In the genomic region with DNA sequence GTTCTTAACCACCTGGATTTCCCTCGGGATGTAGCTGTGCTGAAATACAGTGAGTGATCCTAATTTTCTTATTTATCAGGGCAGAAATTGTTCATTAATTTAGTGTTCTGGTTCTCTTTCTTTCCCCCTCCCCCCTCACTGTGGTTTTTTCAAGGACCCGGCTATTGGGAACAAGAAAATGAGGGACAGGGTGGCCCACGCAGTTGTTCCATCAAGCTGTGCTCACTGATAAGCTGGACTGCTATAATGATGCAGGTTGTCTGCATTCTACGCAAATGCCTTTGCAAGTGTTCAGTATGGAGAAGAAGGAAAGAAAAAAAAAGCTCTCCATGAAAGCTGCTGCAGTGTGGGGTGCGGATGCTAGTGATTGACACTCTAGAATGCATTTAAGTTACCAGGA, we compare ENCODE assay signal across 8 mouse cellular contexts.
DNase-seq lines count a peak whose midpoint lies in the region; ATAC-seq and TF ChIP-seq lines count a peak whose summit lies in the region.

No protein-coding gene starts in this region.

- H3K36me3 ChIP-seq in heart, embryonic 15.5 days, result no peaks in the 10 kb centered on the region
- no peaks in the 10 kb centered on the region for H3K36me3 ChIP-seq in stomach, embryonic 14.5 days (ENCODE audit: control insufficient read depth, insufficient read depth, low read length)
- no peaks in the 10 kb centered on the region for H3K36me3 ChIP-seq in stomach, postnatal 0 days (ENCODE audit: control insufficient read depth, insufficient read depth, low read length)
- no peaks in the 10 kb centered on the region for H3K36me3 ChIP-seq in limb, embryonic 14.5 days (ENCODE audit: control insufficient read depth, insufficient read depth, low read length)

- no peak for DNase-seq in heart, adult 11 months
- no peak for DNase-seq in stomach, postnatal 0 days (ENCODE audit: low spot score)
- DNase-seq in limb, embryonic 14.5 days (ENCODE audit: low spot score), result no peak
- no peak for DNase-seq in urinary bladder, postnatal 25 days (ENCODE audit: low spot score)
- DNase-seq in ovary, adult 18-20 months (ENCODE audit: low spot score), result no peak
- DNase-seq in kidney, postnatal 14 days, result no peak

- peak overlapping the region; percentile 87 for H3K4me2 ChIP-seq in heart, embryonic 15.5 days
- peak overlapping the region; percentile 86 for H3K4me2 ChIP-seq in stomach, embryonic 14.5 days (replicated peaks; ENCODE audit: low read depth, low read length)
- no peak overlapping the region; the same call in 1 of the 2 replicates for H3K4me2 ChIP-seq in stomach, postnatal 0 days (replicated peaks; ENCODE audit: low read depth)
- peak overlapping the region; percentile 86 for H3K4me2 ChIP-seq in limb, embryonic 14.5 days (replicated peaks; ENCODE audit: low read depth, low read length, severe bottlenecking)

- no peak overlapping the region for H3K27ac ChIP-seq in heart, embryonic 15.5 days
- no peak overlapping the region for H3K27ac ChIP-seq in stomach, embryonic 14.5 days (ENCODE audit: low read length)
- no peak overlapping the region for H3K27ac ChIP-seq in stomach, postnatal 0 days (replicated peaks)
- H3K27ac ChIP-seq in limb, embryonic 14.5 days (replicated peaks; ENCODE audit: low read depth, low read length), result no peak overlapping the region

- no peaks in the 10 kb centered on the region for H3K9me3 ChIP-seq in heart, embryonic 15.5 days (replicated peaks)
- no peaks in the 10 kb centered on the region for H3K9me3 ChIP-seq in stomach, embryonic 14.5 days (ENCODE audit: control insufficient read depth, low read depth, low read length)
- no peaks in the 10 kb centered on the region for H3K9me3 ChIP-seq in stomach, postnatal 0 days (ENCODE audit: control insufficient read depth, low read length)
- no peaks in the 10 kb centered on the region for H3K9me3 ChIP-seq in limb, embryonic 14.5 days (ENCODE audit: control insufficient read depth, low read length)

- H3K4me1 ChIP-seq in heart, embryonic 15.5 days (replicated peaks), result peaks cover 3% of the 10 kb centered on the region
- H3K4me1 ChIP-seq in stomach, embryonic 14.5 days (ENCODE audit: control insufficient read depth, insufficient read depth, low read length), result no peaks in the 10 kb centered on the region
- no peaks in the 10 kb centered on the region for H3K4me1 ChIP-seq in stomach, postnatal 0 days (replicated peaks; ENCODE audit: control insufficient read depth, insufficient read depth)
- H3K4me1 ChIP-seq in limb, embryonic 14.5 days (ENCODE audit: control insufficient read depth, insufficient read depth, low read length), result no peaks in the 10 kb centered on the region

- no peak for TF ChIP-seq POLR2A in limb, embryonic 14.5 days (IDR thresholded peaks at IDR 0.05; ENCODE audit: borderline replicate concordance, extremely low read depth, insufficient read depth, insufficient read length)

- no peak for TF ChIP-seq EP300 in stomach, postnatal 0 days (optimal IDR thresholded peaks at IDR 0.05)

- no peak for ATAC-seq in heart, embryonic 15.5 days (replicated peaks; ENCODE audit: insufficient number of reproducible peaks, insufficient read depth, low FRiP score, low read depth)
- no peak for ATAC-seq in stomach, embryonic 14.5 days (ENCODE audit: insufficient number of reproducible peaks, insufficient read depth, low FRiP score, low read depth)
- ATAC-seq in stomach, postnatal 0 days (ENCODE audit: low FRiP score, low TSS enrichment), result no peak
- no peak for ATAC-seq in limb, embryonic 14.5 days (ENCODE audit: low FRiP score, low read depth)

- WGBS in heart, embryonic 15.5 days, result 34% methylated on average over 5 of the region's 5 CpGs
- WGBS in stomach, embryonic 14.5 days, result 33% methylated on average over 5 of the region's 5 CpGs
- 32% methylated on average over 5 of the region's 5 CpGs for WGBS in stomach, postnatal 0 days
- 42% methylated on average over 5 of the region's 5 CpGs for WGBS in limb, embryonic 14.5 days

- no peak for TF ChIP-seq CTCF in stomach, postnatal 0 days (IDR thresholded peaks at IDR 0.05; ENCODE audit: low read depth)

- no peak overlapping the region for H3K9ac ChIP-seq in heart, embryonic 15.5 days
- H3K9ac ChIP-seq in stomach, embryonic 14.5 days (replicated peaks; ENCODE audit: low read depth, low read length), result no peak overlapping the region
- no peak overlapping the region for H3K9ac ChIP-seq in stomach, postnatal 0 days (ENCODE audit: low read length)
- no peak overlapping the region for H3K9ac ChIP-seq in limb, embryonic 14.5 days (ENCODE audit: low read depth, low read length, severe bottlenecking)

- peaks cover 12% of the 10 kb centered on the region for H3K27me3 ChIP-seq in heart, embryonic 15.5 days
- H3K27me3 ChIP-seq in stomach, embryonic 14.5 days (ENCODE audit: control insufficient read depth, insufficient read depth, low read length), result no peaks in the 10 kb centered on the region
- no peaks in the 10 kb centered on the region for H3K27me3 ChIP-seq in stomach, postnatal 0 days (ENCODE audit: control insufficient read depth, insufficient read depth, low read length)
- 0 out of 2 replicates have a peak, but pooled peaks cover 5% of the 10 kb centered on the region for H3K27me3 ChIP-seq in limb, embryonic 14.5 days (ENCODE audit: control insufficient read depth, insufficient read depth, low read length)

- H3K4me3 ChIP-seq in heart, embryonic 15.5 days, result peak overlapping the region; percentile 66
- peak overlapping the region; percentile 47; the same call in 1 of the 2 replicates for H3K4me3 ChIP-seq in stomach, embryonic 14.5 days (ENCODE audit: low read depth, low read length)
- no peak overlapping the region for H3K4me3 ChIP-seq in stomach, postnatal 0 days (ENCODE audit: low read depth, low read length)
- H3K4me3 ChIP-seq in limb, embryonic 14.5 days (replicated peaks; ENCODE audit: low read length), result peak overlapping the region; percentile 49
